Mouse (Mus musculus): ENCODE data around the gene Scgb1b2. TPM values are rescaled to one million over a fixed set of nuclear protein-coding genes. Genes with fewer than 3 reads are reported as not detected.

Scgb1b2 gene
- polyA plus RNA-seq (2015; fragmentation: Nextera tagmentation; extraction: Ambion mirVana) = not detected in 2 replicates

DNA sequence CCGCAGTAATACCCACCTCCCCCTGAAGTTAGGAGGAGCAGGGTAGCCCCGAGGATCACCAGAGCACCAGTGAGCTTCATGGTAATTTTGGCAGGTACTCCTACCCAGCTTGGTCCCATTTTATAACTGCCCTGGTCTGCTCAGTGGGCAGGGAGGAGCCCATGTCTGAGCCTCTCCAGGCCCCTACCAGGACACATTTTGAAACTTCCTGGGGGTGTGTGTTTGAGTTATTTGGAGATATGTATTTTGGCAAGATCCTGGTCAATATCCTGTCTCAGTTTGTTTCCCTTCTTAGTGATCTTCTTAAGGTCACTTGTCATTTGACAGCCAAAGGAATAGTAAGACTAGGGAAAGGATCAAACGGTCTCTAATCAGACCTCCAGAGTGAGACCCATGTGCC is at the start of gene Scgb1b2:
Gene Scgb1b2 (minus strand): TSS at position 101 of the 400 bp plus-strand sequence.
- no peak for ATAC-seq (replicated peaks; ENCODE audit: extremely low read depth, insufficient read depth, low FRiP score)
- 63% methylated on average over 3 of the region's 3 CpGs for WGBS

DNA sequence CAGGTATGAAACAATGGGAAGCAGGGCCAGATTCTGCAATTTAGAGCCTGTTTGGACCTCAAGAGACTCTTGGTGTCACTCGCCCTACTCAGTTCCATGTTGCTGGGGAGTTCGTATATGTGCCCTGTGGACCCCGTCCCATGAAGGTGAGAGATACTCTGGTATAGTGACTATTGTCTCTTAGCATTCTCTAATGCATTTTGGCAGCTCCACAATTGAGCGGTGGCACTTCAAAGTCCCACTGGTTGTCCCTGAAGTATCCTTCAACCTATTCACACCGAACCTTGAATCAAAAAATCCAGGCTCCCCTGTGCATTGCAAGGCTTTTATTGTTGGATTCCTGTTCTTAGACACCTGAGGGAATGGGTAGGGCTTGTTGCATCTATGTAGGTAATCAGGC is 1.4 kb downstream of the Scgb1b2 start, which contains the start of gene Scgb2b2:
Gene Scgb2b2 (plus strand): TSS at position 301 of the 400 bp plus-strand sequence.
- Histone ChIP-seq H3K9me3 (replicated peaks; ENCODE audit: control insufficient read depth, low read length) (peaks cover 9% of the 10 kb centered on the region), H3K9ac (ENCODE audit: low read length) (no peak within 1 kb of the TSS), H3K4me1 (ENCODE audit: control insufficient read depth, insufficient read depth, low read length) (no peaks in the 10 kb centered on the region), H3K4me3 (ENCODE audit: low read length) (no peak within 1 kb of the TSS), H3K36me3 (ENCODE audit: control insufficient read depth, insufficient read depth) (no peaks in the 10 kb centered on the region), H3K27me3 (ENCODE audit: control insufficient read depth, insufficient read depth, low read length) (no peaks in the 10 kb centered on the region), H3K4me2 (ENCODE audit: low read depth, low read length) (no peak within 1 kb of the TSS), H3K27ac (ENCODE audit: low read length) (no peak within 1 kb of the TSS)
- no peak for ATAC-seq (replicated peaks; ENCODE audit: extremely low read depth, insufficient read depth, low FRiP score)
- 72% methylated on average over 5 of the region's 5 CpGs for WGBS

More for the DNA sequence above, at the start of gene Scgb1b2:
- Histone ChIP-seq H3K27ac (ENCODE audit: low read length) (no peak within 1 kb of the TSS), H3K36me3 (ENCODE audit: control insufficient read depth, insufficient read depth) (no peaks in the 10 kb centered on the region), H3K4me1 (ENCODE audit: control insufficient read depth, insufficient read depth, low read length) (no peaks in the 10 kb centered on the region), H3K27me3 (ENCODE audit: control insufficient read depth, insufficient read depth, low read length) (no peaks in the 10 kb centered on the region), H3K9me3 (replicated peaks; ENCODE audit: control insufficient read depth, low read length) (peaks cover 4% of the 10 kb centered on the region), H3K4me2 (ENCODE audit: low read depth, low read length) (no peak within 1 kb of the TSS), H3K9ac (ENCODE audit: low read length) (no peak within 1 kb of the TSS), H3K4me3 (ENCODE audit: low read length) (no peak within 1 kb of the TSS)

Other genes starting within 250 kb of the Scgb1b2 start
- gene Fxyd5, start 249.3 kb downstream of the Scgb1b2 start, polyA plus RNA-seq (2015; fragmentation: Nextera tagmentation; extraction: Ambion mirVana) = 44.7 and 46.7 TPM in 2 replicates
- 1.1 TPM in 2 replicates for gene Fxyd7, start 240.4 kb downstream of the Scgb1b2 start, polyA plus RNA-seq (2015; fragmentation: Nextera tagmentation; extraction: Ambion mirVana)
- 1,006 and 1,110 TPM in 2 replicates for gene Fxyd1, start 234.6 kb downstream of the Scgb1b2 start, polyA plus RNA-seq (2015; fragmentation: Nextera tagmentation; extraction: Ambion mirVana)
- gene Lgi4, start 232.5 kb downstream of the Scgb1b2 start, polyA plus RNA-seq (2015; fragmentation: Nextera tagmentation; extraction: Ambion mirVana) = 0.09 and 0.11 TPM in 2 replicates
- gene Fxyd3, start 215.1 kb downstream of the Scgb1b2 start, polyA plus RNA-seq (2015; fragmentation: Nextera tagmentation; extraction: Ambion mirVana) = 8.0 and 10.1 TPM in 2 replicates
- gene Hpn, start 176.5 kb downstream of the Scgb1b2 start, polyA plus RNA-seq (2015; fragmentation: Nextera tagmentation; extraction: Ambion mirVana) = 2.6 and 3.1 TPM in 2 replicates
- gene Scn1b, start 164.8 kb downstream of the Scgb1b2 start, polyA plus RNA-seq (2015; fragmentation: Nextera tagmentation; extraction: Ambion mirVana) = 2.8 and 3.5 TPM in 2 replicates
- gene Gramd1a, start 135.9 kb downstream of the Scgb1b2 start, polyA plus RNA-seq (2015; fragmentation: Nextera tagmentation; extraction: Ambion mirVana) = 53.1 and 58.0 TPM in 2 replicates
- not detected in 2 replicates for gene Scgb2b2, start 1.3 kb downstream of the Scgb1b2 start, polyA plus RNA-seq (2015; fragmentation: Nextera tagmentation; extraction: Ambion mirVana)
- gene Scgb2b3, start 70.3 kb upstream of the Scgb1b2 start, polyA plus RNA-seq (2015; fragmentation: Nextera tagmentation; extraction: Ambion mirVana) = not detected in 2 replicates
- not detected in 2 replicates for gene Scgb1b3, start 83.8 kb upstream of the Scgb1b2 start, polyA plus RNA-seq (2015; fragmentation: Nextera tagmentation; extraction: Ambion mirVana)

Data from heart, embryonic 16.5 days (tissue).